Mouse (Mus musculus) limb, embryonic 12.5 days (tissue): Measurements from ENCODE around the gene Chst3. TPM values are rescaled to one million over a fixed set of nuclear protein-coding genes. Genes with fewer than 3 reads are reported as not detected.

ENCODE experiments used
- ATAC-seq: fragments of 200-750 bp; cut with Nextera tagmentation; 2 replicates; pipeline ENCODE4 v1.8.0; 2017; ENCODE audit warnings: low read depth, moderate TSS enrichment; ENCODE audit not compliant: insufficient number of reproducible peaks, insufficient read depth, low FRiP score, low TSS enrichment
- H3K27ac ChIP-seq: fragments of 300-500 bp; sonication (generic); 2 replicates; pipeline ENCODE4 v1.5.1; 2016; ENCODE audit warnings: mild to moderate bottlenecking, moderate library complexity
- H3K27me3 ChIP-seq: fragments of 300-500 bp; sonication (generic); 2 replicates; pipeline ENCODE4 v1.6.1; 2016; ENCODE audit warnings: mild to moderate bottlenecking, moderate library complexity
- H3K36me3 ChIP-seq: fragments of 300-500 bp; sonication (generic); 2 replicates; pipeline ENCODE4 v1.6.1; 2016; ENCODE audit warnings: mild to moderate bottlenecking, moderate library complexity
- H3K4me1 ChIP-seq: fragments of 300-500 bp; sonication (generic); replicated peaks from 2 replicates; pipeline ENCODE4 v1.6.1; 2016
- H3K4me2 ChIP-seq: fragments of 300-500 bp; sonication (generic); 2 replicates; pipeline ENCODE4 v1.6.1; 2016; ENCODE audit warnings: mild to moderate bottlenecking, moderate library complexity
- H3K4me3 ChIP-seq: fragments of 300-500 bp; sonication (generic); replicated peaks from 2 replicates; pipeline ENCODE4 v1.5.1; 2016; ENCODE audit warnings: mild to moderate bottlenecking
- H3K9ac ChIP-seq: fragments of 300-500 bp; sonication (generic); replicated peaks from 2 replicates; pipeline ENCODE4 v1.6.1; 2016; ENCODE audit warnings: mild to moderate bottlenecking, moderate library complexity
- H3K9me3 ChIP-seq: fragments of 300-500 bp; sonication (generic); 2 replicates; pipeline ENCODE4 v1.6.1; 2016; ENCODE audit warnings: mild to moderate bottlenecking, moderate library complexity
- WGBS: fragments of 180-500 bp; shearing (Covaris S2); methylation state at CpG from one replicate; pipeline ENCODE4 v1.1.7; 2016; 5-methylcytosine and 5-hydroxymethylcytosine counted together
- polyA plus RNA-seq: library from polyadenylated mRNA; unstranded; fragments of >200 nt; fragmentation: Nextera tagmentation; extraction: Ambion mirVana; gene quantifications from 2 replicates; pipeline ENCODE4 v1.2.1, GENCODE M21; 2016

Gene Chst3
- polyA plus RNA-seq, 1 experiment from 2014 or later = 2.7 TPM

DNA sequence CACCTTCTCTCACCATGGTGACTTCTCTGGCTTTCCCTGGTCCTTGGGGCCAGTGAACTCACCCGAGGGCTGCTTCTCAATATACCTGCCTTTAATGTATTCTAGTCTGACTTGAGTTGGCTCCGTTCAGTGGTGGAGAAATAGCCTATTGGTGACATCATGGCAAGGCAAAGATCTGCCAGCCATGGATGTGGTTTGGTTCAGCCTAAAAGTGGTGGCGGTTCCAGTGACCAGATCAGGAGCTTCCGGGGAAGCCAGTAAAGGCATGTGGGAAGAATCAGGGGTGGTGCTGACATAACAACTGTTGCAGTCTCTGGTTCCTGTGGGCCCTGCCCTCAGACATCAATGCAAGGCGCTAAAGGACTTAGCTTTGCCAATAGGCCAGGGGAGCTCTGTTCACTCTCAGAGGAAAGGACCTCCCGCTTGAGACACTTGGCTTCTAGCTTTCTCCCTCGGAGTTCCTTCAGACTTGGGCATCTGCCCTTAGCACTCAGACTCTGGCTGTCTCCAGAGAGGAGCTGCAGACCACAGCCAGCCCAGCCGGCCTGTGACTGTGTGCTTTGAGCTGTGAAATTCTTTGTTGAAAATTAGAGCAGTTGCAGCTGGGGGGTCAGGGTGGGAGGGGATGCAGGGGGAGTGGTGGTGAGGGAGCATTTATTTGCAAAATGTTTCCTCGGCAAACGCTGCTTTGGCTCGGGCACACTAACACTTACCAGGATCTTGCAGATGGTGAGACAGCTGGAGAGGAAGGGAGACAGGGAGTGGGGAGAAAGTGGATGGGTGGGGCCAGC lies 6.3 kb downstream of the Chst3 start:
- no peak overlapping the region for H3K4me3 ChIP-seq
- 41% methylated on average over 11 of the region's 11 CpGs for WGBS
- H3K9me3 ChIP-seq = no peaks in the 10 kb centered on the region
- ATAC-seq = no peak
- peaks cover 4% of the 10 kb centered on the region for H3K27me3 ChIP-seq
- 0 out of 2 replicates have a peak overlapping the region, but pooled peaks have one; percentile 8 for H3K9ac ChIP-seq
- no peaks in the 10 kb centered on the region for H3K36me3 ChIP-seq
- H3K4me1 ChIP-seq = peaks cover 53% of the 10 kb centered on the region
- no peak overlapping the region for H3K4me2 ChIP-seq
- H3K27ac ChIP-seq = peak overlapping the region; percentile 64

GRCm38 (mm10) chr10:60211501-60212005 lies 7.5 kb downstream of the Chst3 start:
- H3K9me3 ChIP-seq = no peaks in the 10 kb centered on the region
- 76% methylated on average over 8 of the region's 8 CpGs for WGBS
- H3K27me3 ChIP-seq = no peaks in the 10 kb centered on the region
- no peak overlapping the region for H3K9ac ChIP-seq
- ATAC-seq = no peak
- H3K4me2 ChIP-seq = no peak overlapping the region
- H3K4me3 ChIP-seq = no peak overlapping the region
- H3K4me1 ChIP-seq = peaks cover 49% of the 10 kb centered on the region
- H3K27ac ChIP-seq = no peak overlapping the region
- no peaks in the 10 kb centered on the region for H3K36me3 ChIP-seq

- H3K9ac ChIP-seq = no peak overlapping the region
- no peak overlapping the region for H3K4me3 ChIP-seq
- no peaks in the 10 kb centered on the region for H3K27me3 ChIP-seq
- no peak overlapping the region for H3K4me2 ChIP-seq
- H3K9me3 ChIP-seq = no peaks in the 10 kb centered on the region
- H3K27ac ChIP-seq = no peak overlapping the region
- peaks cover 42% of the 10 kb centered on the region for H3K4me1 ChIP-seq
- no peak for ATAC-seq
- H3K36me3 ChIP-seq = no peaks in the 10 kb centered on the region
- 89% methylated on average over 2 of the region's 2 CpGs for WGBS
Observed at GRCm38 (mm10) chr10:60210468-60210867, 8.6 kb downstream of the Chst3 start.

DNA sequence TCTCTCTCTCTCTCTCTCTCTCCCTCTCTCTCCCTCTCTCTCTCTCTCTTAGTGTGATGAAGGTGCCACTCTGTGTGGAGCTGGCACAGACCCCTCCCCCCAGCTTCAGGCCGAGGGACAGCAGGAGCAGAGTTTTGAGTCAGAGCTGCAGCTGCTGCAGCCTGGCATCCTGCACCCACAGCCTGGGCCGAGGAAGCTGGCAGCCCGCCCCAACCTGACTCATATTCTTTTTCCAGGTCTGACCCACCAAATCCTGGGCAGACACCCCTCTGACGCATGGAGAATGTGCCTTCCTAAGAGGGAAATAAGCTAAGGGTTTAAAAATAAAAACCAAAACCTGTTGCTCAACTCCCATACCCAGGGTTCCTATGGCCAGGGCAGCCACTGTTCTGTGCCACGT lies 9.8 kb downstream of the Chst3 start:
- WGBS = 62% methylated on average over 5 of the region's 5 CpGs
- no peaks in the 10 kb centered on the region for H3K27me3 ChIP-seq
- peaks cover 37% of the 10 kb centered on the region for H3K4me1 ChIP-seq
- H3K27ac ChIP-seq = no peak overlapping the region
- no peaks in the 10 kb centered on the region for H3K9me3 ChIP-seq
- no peak overlapping the region for H3K9ac ChIP-seq
- H3K4me3 ChIP-seq = no peak overlapping the region
- H3K4me2 ChIP-seq = no peak overlapping the region
- no peak for ATAC-seq
- no peaks in the 10 kb centered on the region for H3K36me3 ChIP-seq

DNA sequence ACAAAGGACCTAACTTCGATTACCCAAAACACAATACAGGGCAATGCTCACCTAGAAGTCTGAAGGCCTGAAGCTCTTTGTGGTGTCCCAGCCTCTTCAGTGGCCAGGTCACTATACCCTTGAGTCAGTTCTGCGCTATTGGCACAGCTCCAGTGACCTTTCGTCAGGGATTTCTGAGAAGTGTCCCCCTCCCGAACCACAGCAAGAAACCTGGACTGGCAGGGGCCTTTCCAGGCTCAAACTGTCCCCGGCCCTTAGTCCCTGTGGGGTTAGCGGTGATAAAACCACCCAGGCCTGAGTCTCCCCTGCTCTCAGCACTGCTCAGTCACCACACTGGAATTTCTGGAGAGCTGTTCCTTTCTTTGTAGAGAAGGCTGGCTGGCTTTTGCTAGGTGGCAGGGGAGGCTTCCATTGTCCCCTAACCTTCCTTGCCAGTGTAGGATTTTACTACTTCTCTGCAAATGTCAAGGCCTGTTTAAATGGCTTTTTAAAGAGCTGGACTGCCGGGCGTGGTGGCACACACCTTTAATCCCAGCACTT lies 11.8 kb downstream of the Chst3 start:
- Histone ChIP-seq H3K27ac (0 out of 2 replicates have a peak overlapping the region, but pooled peaks have one; percentile 8), H3K4me1 (peaks cover 33% of the 10 kb centered on the region), H3K36me3 (no peaks in the 10 kb centered on the region), H3K4me2 (no peak overlapping the region), H3K4me3 (no peak overlapping the region), H3K27me3 (no peaks in the 10 kb centered on the region), H3K9me3 (no peaks in the 10 kb centered on the region), H3K9ac (no peak overlapping the region)
- ATAC-seq = no peak
- 71% methylated on average over 8 of the region's 8 CpGs for WGBS

DNA sequence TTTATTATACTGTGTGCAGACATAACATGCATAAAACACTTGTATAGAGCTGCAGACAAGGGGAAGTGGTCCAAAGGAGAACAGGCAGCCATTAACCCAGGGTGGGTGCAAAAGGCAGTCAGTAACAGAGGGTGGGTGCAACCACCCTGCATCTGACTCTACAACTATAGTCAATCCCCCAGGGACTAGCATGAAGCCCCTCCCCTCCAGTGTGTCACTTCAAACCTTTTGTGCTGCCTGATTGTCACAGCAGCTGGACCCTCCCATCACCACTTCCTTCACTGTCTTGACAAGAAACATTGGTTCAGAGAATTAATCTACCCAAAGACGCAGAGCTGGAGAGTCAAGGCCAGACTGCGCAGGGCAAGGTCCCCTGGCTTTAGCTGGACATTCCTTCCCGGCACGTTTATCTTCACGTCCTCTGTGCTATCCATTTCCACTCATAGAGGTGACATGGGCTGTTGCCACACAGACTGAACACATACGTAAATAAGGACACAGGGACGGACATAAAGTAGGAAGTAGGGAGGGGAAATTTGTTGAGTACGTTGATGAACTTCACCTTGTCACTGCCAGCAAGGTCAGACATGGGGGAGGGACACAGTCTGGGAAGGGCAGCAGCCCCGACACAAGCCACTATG lies 13.3 kb downstream of the Chst3 start:
- no peak overlapping the region for H3K4me2 ChIP-seq
- peaks cover 28% of the 10 kb centered on the region for H3K4me1 ChIP-seq
- WGBS = 81% methylated on average over 9 of the region's 9 CpGs
- H3K27me3 ChIP-seq = no peaks in the 10 kb centered on the region
- no peaks in the 10 kb centered on the region for H3K9me3 ChIP-seq
- H3K36me3 ChIP-seq = no peaks in the 10 kb centered on the region
- no peak overlapping the region for H3K27ac ChIP-seq
- no peak overlapping the region for H3K9ac ChIP-seq
- ATAC-seq = no peak
- H3K4me3 ChIP-seq = no peak overlapping the region

- no peak overlapping the region for H3K9ac ChIP-seq
- H3K36me3 ChIP-seq = no peaks in the 10 kb centered on the region
- H3K9me3 ChIP-seq = 0 out of 2 replicates have a peak, but pooled peaks cover 3% of the 10 kb centered on the region
- H3K4me3 ChIP-seq = no peak overlapping the region
- H3K4me1 ChIP-seq = peaks cover 20% of the 10 kb centered on the region; the same call in 1 of the 2 replicates
- 34% methylated on average over 5 of the region's 5 CpGs for WGBS
- H3K27me3 ChIP-seq = no peaks in the 10 kb centered on the region
- H3K27ac ChIP-seq = peak overlapping the region; percentile 90
- ATAC-seq = peak; percentile 58; the same call in 1 of the 2 replicates
- H3K4me2 ChIP-seq = peak overlapping the region; percentile 22
Observed at GRCm38 (mm10) chr10:60202785-60203184, 16.3 kb downstream of the Chst3 start.

DNA sequence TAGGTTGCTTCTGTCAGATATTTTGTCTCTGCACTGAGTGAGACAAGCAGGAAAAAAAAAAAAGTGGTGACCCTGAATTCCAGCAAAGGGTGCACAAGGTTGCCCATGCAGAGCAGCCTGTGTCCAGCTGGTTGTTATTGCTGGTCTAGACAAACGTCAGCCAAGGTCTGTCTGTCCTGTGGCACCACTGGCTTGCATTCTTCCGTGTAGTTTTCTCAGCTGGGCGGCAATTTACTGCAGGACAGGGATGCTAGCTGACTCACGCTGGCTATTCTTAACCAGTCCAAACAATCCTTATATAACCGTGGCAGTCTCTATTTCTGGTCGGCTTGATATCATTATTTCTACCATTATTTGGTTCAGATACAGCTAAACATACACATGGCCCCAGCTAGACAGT lies 18.1 kb downstream of the Chst3 start:
- Histone ChIP-seq H3K4me2 (no peak overlapping the region), H3K9ac (no peak overlapping the region), H3K27ac (no peak overlapping the region), H3K36me3 (no peaks in the 10 kb centered on the region), H3K4me3 (no peak overlapping the region), H3K9me3 (0 out of 2 replicates have a peak, but pooled peaks cover 3% of the 10 kb centered on the region), H3K27me3 (no peaks in the 10 kb centered on the region), H3K4me1 (peaks cover 23% of the 10 kb centered on the region)
- no peak for ATAC-seq
- WGBS = 79% methylated on average over 6 of the region's 6 CpGs

DNA sequence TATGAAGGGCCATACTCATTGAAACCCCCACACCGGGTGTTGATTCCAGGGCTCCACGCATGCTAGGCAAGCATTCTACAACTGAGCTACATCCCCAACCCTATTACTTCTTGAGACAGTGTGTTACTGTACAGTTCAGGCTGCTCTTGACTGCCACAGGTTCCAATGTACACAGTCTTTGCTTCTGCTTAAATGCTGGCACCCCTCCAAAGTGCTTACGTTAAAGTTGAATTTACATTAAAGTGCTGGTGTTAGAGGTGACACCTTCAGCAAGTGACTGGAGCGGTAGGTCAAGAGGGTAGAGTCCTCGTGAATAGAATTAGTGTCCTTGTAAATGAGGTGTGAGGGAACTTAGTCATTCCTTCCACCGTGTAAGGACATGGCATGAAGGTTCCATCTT lies 19.7 kb downstream of the Chst3 start:
- 60% methylated on average over 6 of the region's 6 CpGs for WGBS
- Histone ChIP-seq H3K27ac (peak overlapping the region; percentile 67; the same call in 1 of the 2 replicates), H3K9me3 (0 out of 2 replicates have a peak, but pooled peaks cover 3% of the 10 kb centered on the region), H3K4me2 (no peak overlapping the region), H3K4me1 (peaks cover 39% of the 10 kb centered on the region), H3K36me3 (no peaks in the 10 kb centered on the region), H3K4me3 (no peak overlapping the region), H3K9ac (no peak overlapping the region), H3K27me3 (no peaks in the 10 kb centered on the region)
- no peak for ATAC-seq

GRCm38 (mm10) chr10:60197406-60197821 lies 21.6 kb downstream of the Chst3 start:
- Histone ChIP-seq H3K9ac (no peak overlapping the region), H3K4me2 (no peak overlapping the region), H3K9me3 (0 out of 2 replicates have a peak, but pooled peaks cover 3% of the 10 kb centered on the region), H3K27ac (no peak overlapping the region), H3K27me3 (no peaks in the 10 kb centered on the region), H3K4me3 (no peak overlapping the region), H3K36me3 (no peaks in the 10 kb centered on the region), H3K4me1 (peaks cover 41% of the 10 kb centered on the region)
- WGBS = 84% methylated on average over 10 of the region's 10 CpGs
- ATAC-seq = no peak

DNA sequence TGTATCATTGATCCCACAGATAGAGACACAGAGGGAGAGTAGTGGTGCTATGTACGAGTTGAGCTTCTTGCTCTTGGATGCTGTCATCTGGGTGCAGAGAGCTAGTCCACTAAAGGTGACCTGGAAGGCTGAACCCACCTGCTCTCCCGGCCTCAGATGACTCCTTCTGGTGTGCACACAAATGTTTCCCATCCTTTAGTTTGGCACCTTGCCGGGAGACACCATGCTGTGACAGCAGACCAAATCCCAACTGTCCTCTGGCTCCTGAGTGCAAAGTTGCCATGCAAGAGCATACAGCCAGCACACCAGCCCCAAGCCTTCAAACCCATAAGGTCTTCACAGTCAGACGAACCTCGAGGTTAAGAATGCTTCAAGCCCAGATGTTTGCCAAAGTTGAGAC lies 22.1 kb downstream of the Chst3 start:
- Histone ChIP-seq H3K36me3 (no peaks in the 10 kb centered on the region), H3K4me3 (no peak overlapping the region), H3K27me3 (no peaks in the 10 kb centered on the region), H3K9me3 (0 out of 2 replicates have a peak, but pooled peaks cover 3% of the 10 kb centered on the region), H3K4me1 (peaks cover 41% of the 10 kb centered on the region), H3K27ac (no peak overlapping the region), H3K9ac (no peak overlapping the region), H3K4me2 (no peak overlapping the region)
- ATAC-seq = no peak
- 67% methylated on average over 5 of the region's 5 CpGs for WGBS
